Mouse (Mus musculus): Measurements from ENCODE around the gene Tuba8. TPM values are rescaled to one million over a fixed set of nuclear protein-coding genes. Genes with fewer than 3 reads are reported as not detected.

Tuba8 gene
- polyA plus RNA-seq (2017; shearing (Covaris generic)), result under 1 TPM; 0.42 to 0.51 TPM

- peak; percentile 29 for ATAC-seq
Measured at GRCm38 (mm10) chr6:121210149-121210925, at the start of gene Tuba8. Gene Tuba8, plus strand, starts transcription at chr6:121210696.

GRCm38 (mm10) chr6:121162616-121163015 is 47.9 kb upstream of the Tuba8 start:
- no peak for ATAC-seq

GRCm38 (mm10) chr6:121166098-121166552 is 44.4 kb upstream of the Tuba8 start:
- no peak for ATAC-seq

GRCm38 (mm10) chr6:121167381-121167975 is 43.0 kb upstream of the Tuba8 start:
- no peak for ATAC-seq

GRCm38 (mm10) chr6:121171102-121171501 is 39.4 kb upstream of the Tuba8 start:
- ATAC-seq, result no peak

- ATAC-seq, result no peak
Measured at GRCm38 (mm10) chr6:121173471-121173870, 37.0 kb upstream of the Tuba8 start.

- ATAC-seq, result no peak
Measured at GRCm38 (mm10) chr6:121174761-121175160, 35.7 kb upstream of the Tuba8 start.

- ATAC-seq, result no peak
Measured at GRCm38 (mm10) chr6:121176011-121176730, 34.3 kb upstream of the Tuba8 start.

- no peak for ATAC-seq
Measured at GRCm38 (mm10) chr6:121176731-121177098, 33.8 kb upstream of the Tuba8 start.

- ATAC-seq, result no peak
Measured at GRCm38 (mm10) chr6:121177118-121177708, 33.3 kb upstream of the Tuba8 start.

GRCm38 (mm10) chr6:121178700-121179358 is 31.7 kb upstream of the Tuba8 start:
- peak; percentile 11 for ATAC-seq

GRCm38 (mm10) chr6:121179846-121180245 is 30.6 kb upstream of the Tuba8 start:
- no peak for ATAC-seq

GRCm38 (mm10) chr6:121183414-121184173 is 26.9 kb upstream of the Tuba8 start, which contains the start of gene Pex26:
Gene Pex26, plus strand, starts transcription at chr6:121183667.
- ATAC-seq, result peak; percentile 92

- peak; percentile 77 for ATAC-seq
Measured at GRCm38 (mm10) chr6:121184198-121185140, 26.0 kb upstream of the Tuba8 start.

GRCm38 (mm10) chr6:121185232-121185631 is 25.3 kb upstream of the Tuba8 start:
- no peak for ATAC-seq

GRCm38 (mm10) chr6:121191261-121192009 is 19.1 kb upstream of the Tuba8 start:
- no peak for ATAC-seq

GRCm38 (mm10) chr6:121194061-121194955 is 16.2 kb upstream of the Tuba8 start:
- no peak for ATAC-seq

- no peak for ATAC-seq
Measured at GRCm38 (mm10) chr6:121194956-121195731, 15.4 kb upstream of the Tuba8 start.
